ENCODE assay signal across 21 mouse cellular contexts in genomic region chr13:59660371-59660770, GRCm38 (mm10). TPM values are rescaled to one million over a fixed set of nuclear protein-coding genes. Genes with fewer than 3 reads are reported as not detected.
"Had no signal": no experiment of that assay in that cellular context is flagged by ENCODE, and none has a peak within 500 bp of the region (broad histone marks: within the 10 kb centered on the region; RNA-seq: fewer than 3 reads in every experiment).

No protein-coding gene starts in this region.

- ATAC-seq: lung, postnatal 0 days; midbrain, embryonic 13.5 days; midbrain, embryonic 15.5 days had no signal

- H3K9ac ChIP-seq: lung, embryonic 15.5 days; midbrain, embryonic 13.5 days; midbrain, embryonic 15.5 days; neural tube, embryonic 12.5 days; stomach, embryonic 15.5 days had no signal

- DNase-seq: lung, adult 2 months; lung, postnatal 14 days; lung, postnatal 36 days; right cerebral cortex, postnatal 14 days; thymus, adult 2 months; thymus, postnatal 25 days; thymus, postnatal 4 days had no signal

- H3K4me3 ChIP-seq: lung, embryonic 15.5 days; megakaryocyte, embryonic 14.5 days; midbrain, embryonic 13.5 days; midbrain, embryonic 15.5 days; neural tube, embryonic 12.5 days; stomach, embryonic 15.5 days had no signal

- H3K36me3 ChIP-seq: midbrain, embryonic 15.5 days had no signal

- H3K9me3 ChIP-seq: lung, embryonic 15.5 days; megakaryocyte, embryonic 14.5 days; midbrain, embryonic 15.5 days; stomach, embryonic 15.5 days had no signal

- H3K4me2 ChIP-seq: lung, embryonic 15.5 days; midbrain, embryonic 11.5 days; midbrain, embryonic 13.5 days; midbrain, embryonic 15.5 days; neural tube, embryonic 12.5 days; stomach, embryonic 15.5 days had no signal

- H3K27ac ChIP-seq: lung, embryonic 15.5 days; macrophage; midbrain, embryonic 13.5 days; midbrain, embryonic 15.5 days; neural tube, embryonic 12.5 days; stomach, embryonic 15.5 days; stomach, postnatal 0 days had no signal

- H3K27me3 ChIP-seq: lung, embryonic 15.5 days; midbrain, embryonic 13.5 days; midbrain, embryonic 15.5 days; neural tube, embryonic 12.5 days; stomach, embryonic 15.5 days had no signal

RNA-seq across cellular contexts. Expression of gene 4921517D22Rik, which starts 33.5 kb away (rescaled TPM):
- polyA plus RNA-seq: lung, adult 2 months; lung, embryonic 15.5 days; lung, postnatal 0 days; macrophage; midbrain, embryonic 11.5 days; midbrain, embryonic 13.5 days; midbrain, embryonic 15.5 days; midbrain, postnatal 0 days; neural tube, embryonic 12.5 days; neural tube, embryonic 14.5 days; spleen, adult 2 months; stomach, embryonic 15.5 days; stomach, postnatal 0 days; thymus, adult 2 months; urinary bladder, adult 2 months had no signal

RNA-seq across cellular contexts. Expression of gene Spata31d1a, which starts 49.8 kb away (rescaled TPM):
- polyA plus RNA-seq: lung, adult 2 months; lung, embryonic 15.5 days; macrophage; midbrain, embryonic 11.5 days; midbrain, postnatal 0 days; neural tube, embryonic 12.5 days; spleen, adult 2 months; stomach, embryonic 15.5 days; stomach, postnatal 0 days; urinary bladder, adult 2 months had no signal

RNA-seq across cellular contexts. Expression of gene Spata31d1b, which starts 51.7 kb away (rescaled TPM):
- polyA plus RNA-seq: lung, adult 2 months; lung, embryonic 15.5 days; lung, postnatal 0 days; macrophage; midbrain, embryonic 13.5 days; midbrain, embryonic 15.5 days; midbrain, postnatal 0 days; neural tube, embryonic 12.5 days; neural tube, embryonic 14.5 days; spleen, adult 2 months; stomach, embryonic 15.5 days; stomach, postnatal 0 days; urinary bladder, adult 2 months had no signal
